Mouse (Mus musculus) C2C12 (cell line): ENCODE measurements around the gene Nr1h2. TPM values are rescaled to one million over a fixed set of nuclear protein-coding genes. Genes with fewer than 3 reads are reported as not detected.

Experiments
- H3K27me3 ChIP-seq: one replicate; pipeline ENCODE4 v1.6.1; 2011; ENCODE audit not compliant: control insufficient read depth, insufficient read depth, insufficient read length
- H3K36me3 ChIP-seq: one replicate; pipeline ENCODE4 v1.6.1; 2011; ENCODE audit not compliant: control insufficient read depth, insufficient read depth
- H3K4me3 ChIP-seq: one replicate; pipeline ENCODE4 v1.5.1; 2011; ENCODE audit warnings: mild to moderate bottlenecking, control low read depth; ENCODE audit not compliant: poor library complexity, insufficient read depth, severe bottlenecking
- H3K79me2 ChIP-seq: one replicate; pipeline ENCODE4 v1.6.1; 2011; ENCODE audit not compliant: control insufficient read depth, insufficient read depth
- H3K79me3 ChIP-seq: one replicate; pipeline ENCODE4 v1.6.1; 2011; ENCODE audit warnings: low read depth, control low read depth
- H3ac ChIP-seq: one replicate; pipeline ENCODE3; 2011; ENCODE audit warnings: low read depth; ENCODE audit not compliant: control insufficient read depth, insufficient read length
- CEBPB ChIP-seq: IDR thresholded peaks from one replicate; pipeline ENCODE4 v1.6.1; 2011; ENCODE audit warnings: low read depth, mild to moderate bottlenecking, control low read depth, moderate library complexity
- CTCF ChIP-seq: IDR thresholded peaks from one replicate; pipeline ENCODE4 v1.5.1; 2011; ENCODE audit not compliant: control insufficient read depth, insufficient read depth, insufficient read length
- FOSL1 ChIP-seq: IDR thresholded peaks from one replicate; pipeline ENCODE4 v1.8.0; 2011; ENCODE audit warnings: mild to moderate bottlenecking, low read length; ENCODE audit not compliant: poor library complexity, insufficient read depth, severe bottlenecking
- MAX ChIP-seq: IDR thresholded peaks from one replicate; pipeline ENCODE4 v1.6.1; 2011; ENCODE audit warnings: mild to moderate bottlenecking, control low read depth
- MYOD1 ChIP-seq: IDR thresholded peaks from one replicate; pipeline ENCODE4 v1.6.1; 2011; ENCODE audit warnings: low read depth; ENCODE audit not compliant: control insufficient read depth, insufficient read length
- MYOG ChIP-seq: IDR thresholded peaks from one replicate; pipeline ENCODE4 v1.6.1; 2011; ENCODE audit not compliant: control insufficient read depth, insufficient read length; ENCODE audit errors: extremely low read depth
- USF1 ChIP-seq: IDR thresholded peaks from one replicate; pipeline ENCODE4 v1.6.1; 2011; ENCODE audit warnings: low read depth, mild to moderate bottlenecking, control low read depth, moderate library complexity
- polyA plus RNA-seq: library from polyadenylated mRNA; unstranded; fragments of >200 nt; fragmentation: generic; extraction: Trizol; gene quantifications from one replicate; pipeline ENCODE4 v1.2.1, GENCODE M21; 2012; ENCODE audit warnings: missing spikeins

The Nr1h2 gene
- polyA plus RNA-seq, 1 experiment, result 61.0 TPM

GRCm38 (mm10) chr7:44598336-44598735 is 44.6 kb upstream of the Nr1h2 start:
- Histone ChIP-seq H3K27me3 (peaks cover 52% of the 10 kb centered on the region), H3K79me3 (no peaks in the 10 kb centered on the region), H3K79me2 (no peaks in the 10 kb centered on the region), H3K4me3 (no peak overlapping the region), H3K36me3 (no peaks in the 10 kb centered on the region), H3ac (no peak overlapping the region)
- no peak for TF ChIP-seq FOSL1
- TF ChIP-seq USF1, result no peak
- no peak for TF ChIP-seq CTCF
- TF ChIP-seq MYOG, result no peak
- no peak for TF ChIP-seq MAX
- no peak for TF ChIP-seq CEBPB
- no peak for TF ChIP-seq MYOD1

DNA sequence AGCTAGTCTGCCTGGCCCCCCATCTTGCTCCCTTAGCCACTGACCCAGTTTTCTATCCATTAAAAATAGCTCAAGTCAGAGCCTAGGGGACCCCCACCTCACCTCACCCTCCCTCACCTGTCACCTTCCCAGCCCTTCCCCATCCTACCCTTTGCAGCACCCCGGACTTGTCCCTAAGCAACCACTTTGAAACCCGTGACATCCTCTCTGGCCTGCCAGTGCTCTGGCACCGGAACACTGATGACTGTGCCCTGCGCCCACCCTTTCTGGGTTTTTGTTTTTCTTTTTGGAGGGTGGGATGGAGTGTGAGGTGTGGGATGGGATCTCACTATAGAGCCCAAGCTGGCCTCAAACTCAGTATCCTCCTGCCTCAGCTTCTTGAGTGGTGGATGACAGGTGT is 43.9 kb upstream of the Nr1h2 start:
- Histone ChIP-seq H3K4me3 (no peak overlapping the region), H3K36me3 (no peaks in the 10 kb centered on the region), H3K79me2 (no peaks in the 10 kb centered on the region), H3K27me3 (peaks cover 46% of the 10 kb centered on the region), H3K79me3 (no peaks in the 10 kb centered on the region), H3ac (no peak overlapping the region)
- TF ChIP-seq FOSL1 (no peak), CEBPB (no peak), MYOD1 (no peak), CTCF (no peak), MAX (no peak), MYOG (no peak), USF1 (no peak)

DNA sequence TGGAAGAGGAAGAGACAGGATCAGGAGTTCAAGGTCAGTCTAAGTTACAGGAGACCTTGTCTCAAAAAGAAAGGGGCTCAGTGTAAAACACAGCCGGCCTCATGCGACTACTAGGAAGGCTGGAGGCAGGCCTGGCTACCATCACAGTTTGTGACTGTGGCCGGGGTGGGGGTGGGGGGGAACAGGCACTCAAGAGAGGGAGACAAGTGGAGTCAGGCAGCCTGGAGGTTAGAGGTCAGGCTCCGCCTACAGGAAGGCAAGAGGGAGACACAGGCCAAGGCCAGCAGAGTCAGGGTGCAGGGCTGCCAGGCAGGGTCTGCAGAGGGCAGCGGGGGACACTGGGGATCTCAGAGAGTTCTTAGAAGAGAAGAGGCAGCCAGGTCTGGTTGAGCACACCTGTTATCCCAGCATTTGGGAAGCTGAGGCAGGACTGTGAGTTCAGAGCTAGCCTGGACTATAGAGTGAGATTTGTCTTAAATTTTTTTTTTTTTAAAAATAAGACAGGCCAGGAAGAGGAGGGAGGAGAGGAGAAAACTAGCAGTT is 43.3 kb upstream of the Nr1h2 start:
- peaks cover 40% of the 10 kb centered on the region for H3K27me3 ChIP-seq

GRCm38 (mm10) chr7:44596051-44596450 is 42.3 kb upstream of the Nr1h2 start:
- Histone ChIP-seq H3K27me3 (peaks cover 39% of the 10 kb centered on the region), H3K79me3 (no peaks in the 10 kb centered on the region), H3K36me3 (no peaks in the 10 kb centered on the region), H3ac (no peak overlapping the region), H3K4me3 (no peak overlapping the region), H3K79me2 (no peaks in the 10 kb centered on the region)
- no peak for TF ChIP-seq CEBPB
- TF ChIP-seq CTCF, result no peak
- no peak for TF ChIP-seq MYOD1
- TF ChIP-seq MAX, result no peak
- TF ChIP-seq FOSL1, result no peak
- no peak for TF ChIP-seq USF1
- TF ChIP-seq MYOG, result no peak

More for the DNA sequence above, 43.3 kb upstream of the Nr1h2 start:
- TF ChIP-seq MYOG (no peak), CEBPB (no peak), CTCF (no peak), USF1 (no peak), MYOD1 (no peak), MAX (no peak), FOSL1 (no peak)
- Histone ChIP-seq H3K79me3 (no peaks in the 10 kb centered on the region), H3K4me3 (no peak overlapping the region), H3K79me2 (no peaks in the 10 kb centered on the region), H3K36me3 (no peaks in the 10 kb centered on the region), H3ac (no peak overlapping the region)

GRCm38 (mm10) chr7:44595131-44595561 is 41.4 kb upstream of the Nr1h2 start:
- Histone ChIP-seq H3ac (no peak overlapping the region), H3K79me3 (no peaks in the 10 kb centered on the region), H3K36me3 (no peaks in the 10 kb centered on the region), H3K4me3 (no peak overlapping the region), H3K79me2 (no peaks in the 10 kb centered on the region), H3K27me3 (peaks cover 36% of the 10 kb centered on the region)
- TF ChIP-seq USF1 (no peak), MYOG (no peak), FOSL1 (no peak), CEBPB (no peak), MAX (no peak)

DNA sequence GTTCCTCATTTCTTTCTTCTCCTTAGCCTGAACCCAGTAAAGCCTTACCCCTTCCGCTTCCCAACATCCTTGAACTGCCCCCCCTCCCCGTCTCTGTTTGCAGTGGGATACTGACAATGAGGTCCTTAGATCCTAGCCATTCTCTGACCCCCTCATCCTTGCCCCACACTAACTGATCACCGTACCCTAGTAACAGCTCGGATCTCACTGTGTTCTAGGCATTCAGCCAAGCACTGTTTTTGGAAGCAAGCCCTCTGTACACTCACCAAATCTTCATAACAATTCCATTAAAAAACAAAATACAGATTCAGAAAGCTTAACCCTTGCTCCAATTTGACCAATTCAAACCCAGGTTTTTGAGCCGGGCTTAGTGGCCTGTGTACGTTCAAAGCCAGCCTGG is 40.5 kb upstream of the Nr1h2 start:
- no peaks in the 10 kb centered on the region for H3K79me2 ChIP-seq
- TF ChIP-seq FOSL1, result no peak
- no peak for TF ChIP-seq MYOD1
- TF ChIP-seq MAX, result no peak
- no peak for TF ChIP-seq CTCF
- TF ChIP-seq MYOG, result no peak
- no peak for TF ChIP-seq USF1
- TF ChIP-seq CEBPB, result no peak
- H3K4me3 ChIP-seq, result no peak overlapping the region
- H3K27me3 ChIP-seq, result peaks cover 32% of the 10 kb centered on the region
- H3K79me3 ChIP-seq, result no peaks in the 10 kb centered on the region
- H3ac ChIP-seq, result no peak overlapping the region
- no peaks in the 10 kb centered on the region for H3K36me3 ChIP-seq
